Mouse (Mus musculus) Patski (cell line): ENCODE measurements around the gene Lifr. TPM values are rescaled to one million over a fixed set of nuclear protein-coding genes. Genes with fewer than 3 reads are reported as not detected.

Experiments
- ATAC-seq: fragments of 100-300 bp; one replicate; pipeline ENCODE4 v1.8.0; 2021
- CTCF ChIA-PET: fragments of 350-600 bp; sonication (Branson Sonifier 250); formaldehyde crosslinking; loops from one replicate; lab custom pipeline; 2022; ENCODE audit warnings: inconsistent platforms; lab: Charles Lee
- POLR2A ChIA-PET: fragments of 350-600 bp; sonication (Branson Sonifier 250); formaldehyde crosslinking; loops from one replicate; lab custom pipeline; 2022; ENCODE audit warnings: antibody characterized with exemption, inconsistent platforms; lab: Charles Lee
- DNase-seq: peaks from one replicate; pipeline ENCODE4 v3.0.0-alpha.2; 2011; ENCODE audit warnings: low read depth, low spot score
- H3K27me3 ChIP-seq: fragments of 371-371 bp; one replicate; pipeline ENCODE4 v1.5.1; 2021
- CTCF ChIP-seq: fragments of 100-300 bp; IDR thresholded peaks from one replicate; pipeline ENCODE4 v1.5.1; 2021
- in situ Hi-C: fragments of 300-500 bp; cut with MboI; formaldehyde crosslinking; loops from 3 replicates; pipeline ENCODE4 v1.11.1; 2018; ENCODE audit warnings: low pct_unique_long_range_greater_than_20kb, mixed read lengths
- polyA plus RNA-seq: library from polyadenylated mRNA; unstranded; gene quantifications from one replicate; pipeline ENCODE4 v1.2.3, GENCODE M21; 2021

Lifr gene
- polyA plus RNA-seq, 1 experiment from 2014 or later: 47.1 TPM

DNA sequence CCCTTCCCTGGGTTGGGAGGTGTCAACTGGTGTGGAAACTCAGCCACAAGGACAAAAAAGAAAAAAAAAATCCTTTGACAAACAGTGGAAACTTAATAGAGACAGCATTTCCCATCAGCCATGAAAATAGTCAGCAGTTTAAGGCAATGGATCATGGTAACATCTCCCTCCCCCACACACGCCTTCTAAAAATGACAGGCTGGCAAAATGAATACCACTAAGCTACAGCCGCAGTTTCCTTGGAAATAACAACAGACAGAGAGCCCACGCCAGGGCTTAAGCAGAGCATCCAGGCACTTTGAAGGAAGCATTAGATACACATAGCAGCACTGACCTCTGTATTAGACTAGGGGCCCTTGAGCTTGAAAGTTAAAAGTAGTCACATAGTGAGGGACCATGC lies 150.5 kb downstream of the Lifr start:
- peaks cover 9% of the 10 kb centered on the region for H3K27me3 ChIP-seq
- ChIA-PET POLR2A (no interaction called here), CTCF (no interaction called here)
- DNase-seq (no peak), ATAC-seq (no peak)
- no peak for TF ChIP-seq CTCF
- in situ Hi-C loops: no loop called here

DNA sequence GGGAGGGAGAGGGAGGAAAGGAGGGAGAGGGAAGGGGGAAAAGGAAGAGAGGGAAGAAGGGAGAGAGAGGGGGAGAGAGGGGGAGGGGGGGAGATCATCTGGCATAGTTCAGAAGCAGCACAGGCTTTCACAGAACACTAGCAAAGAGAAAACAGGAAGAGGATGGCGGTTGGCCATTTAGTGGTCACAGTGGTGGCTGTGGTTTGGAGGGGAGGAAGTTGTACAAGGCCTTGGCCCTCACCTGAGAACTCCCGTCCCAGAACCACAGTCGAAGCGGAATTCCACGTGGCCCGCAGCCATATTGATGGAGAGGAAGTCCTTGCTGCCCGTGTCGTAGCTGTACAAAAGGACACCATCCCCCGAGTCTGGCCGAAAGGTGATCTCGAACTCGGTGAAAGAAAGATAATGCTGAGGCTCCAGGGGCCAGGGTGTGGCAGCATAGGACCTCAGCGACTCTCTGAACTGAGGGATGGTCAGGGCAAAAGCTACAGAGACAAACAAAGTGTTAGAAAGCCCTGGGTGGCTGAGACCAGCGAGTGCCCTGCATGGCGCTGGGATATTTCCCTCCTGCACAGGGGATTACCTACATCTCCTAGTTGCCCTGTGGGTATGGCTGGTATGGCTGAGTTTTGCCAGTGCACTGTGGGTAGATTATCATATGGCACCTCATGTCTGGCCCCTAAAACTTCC lies 151.9 kb downstream of the Lifr start:
- TF ChIP-seq CTCF: no peak
- in situ Hi-C loops: no loop called here
- no peak for DNase-seq
- H3K27me3 ChIP-seq: peaks cover 9% of the 10 kb centered on the region
- ChIA-PET POLR2A (no interaction called here), CTCF (no interaction called here)
- no peak for ATAC-seq

Other genes starting within 250 kb of the Lifr start
- 92.0 TPM for gene Osmr, start 215.6 kb upstream of the Lifr start, polyA plus RNA-seq